Mouse (Mus musculus): ENCODE measurements at regions not wholly inside any gene's neighbourhood (a gene's known extent, or its start where the extent isn't known, plus 50 kb on each side); places are given as distances from the start of the nearest gene placed in this dataset.

DNA sequence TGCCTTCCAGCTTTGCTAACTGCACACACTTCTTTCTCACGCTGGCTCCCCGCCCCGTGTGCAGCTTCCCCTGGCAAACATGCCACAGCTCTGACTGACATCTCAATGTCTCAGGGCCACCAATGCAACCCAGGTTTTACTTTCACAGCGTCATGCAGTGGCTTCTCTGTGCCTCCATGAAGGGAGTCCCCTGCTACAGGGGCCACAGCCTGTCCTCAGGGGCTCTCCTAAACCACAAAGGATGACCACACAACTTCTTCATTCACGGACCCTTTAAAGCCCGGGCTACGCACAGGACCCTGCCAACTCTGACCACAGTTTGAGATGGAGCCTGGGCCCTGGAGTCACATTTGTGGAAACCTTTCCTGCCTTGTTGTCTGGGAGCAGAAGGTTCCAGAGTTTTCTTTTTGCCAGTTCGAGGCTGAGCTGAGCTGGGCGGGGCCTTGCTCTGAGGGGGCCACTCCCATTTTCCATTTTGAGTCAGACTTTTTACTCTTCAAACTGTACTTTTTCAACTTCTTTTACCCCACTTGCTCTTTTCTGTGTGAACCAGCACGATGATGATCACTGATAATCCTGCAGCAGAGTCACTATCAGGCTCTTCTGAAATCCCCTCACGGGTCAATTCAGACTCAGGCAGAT, 73.7 kb upstream of the 1700021F07Rik start:
- H3K27me3 ChIP-seq (ENCODE audit: control insufficient read depth, insufficient read depth, low read length, poor library complexity, severe bottlenecking): no peaks in the 10 kb centered on the region
- no peak for DNase-seq (ENCODE audit: low read depth, low spot score)

GRCm38 (mm10) chr2:173449198-173449597, 73.2 kb upstream of the 1700021F07Rik start:
- no peaks in the 10 kb centered on the region for H3K36me3 ChIP-seq (ENCODE audit: control insufficient read depth, insufficient read depth, low read length, poor library complexity, severe bottlenecking)
- H3K27me3 ChIP-seq (ENCODE audit: control insufficient read depth, insufficient read depth, low read length, poor library complexity, severe bottlenecking): no peaks in the 10 kb centered on the region
- DNase-seq (ENCODE audit: low read depth, low spot score): no peak

More for the DNA sequence above, 73.7 kb upstream of the 1700021F07Rik start:
- H3K36me3 ChIP-seq (ENCODE audit: control insufficient read depth, insufficient read depth, low read length, poor library complexity, severe bottlenecking): no peaks in the 10 kb centered on the region

DNA sequence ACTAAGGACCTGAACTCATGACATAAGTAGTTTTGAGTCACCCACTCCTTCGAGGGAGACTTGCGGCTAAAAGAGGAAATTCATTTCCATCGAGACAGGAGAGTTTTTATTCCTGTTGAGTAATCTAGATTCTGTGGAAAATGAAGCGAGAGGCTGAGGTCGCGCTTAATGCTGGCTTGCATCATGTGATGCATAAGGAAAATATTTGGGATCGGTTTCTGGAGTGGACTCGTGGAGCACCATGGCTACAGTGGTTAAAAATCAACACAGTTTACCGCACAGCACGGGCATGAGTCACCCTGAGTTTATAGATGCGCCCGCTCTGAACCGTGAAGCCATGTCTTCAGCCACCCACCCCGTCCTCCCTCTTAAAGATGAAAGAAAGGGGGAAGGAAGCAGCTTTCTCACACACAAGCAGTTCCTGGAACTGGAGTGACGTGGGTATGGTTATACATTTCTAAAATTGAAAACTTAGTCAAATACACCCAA, 70.3 kb upstream of the 1700021F07Rik start:
- DNase-seq (ENCODE audit: low read depth, low spot score): peak; percentile 70
- H3K36me3 ChIP-seq (ENCODE audit: control insufficient read depth, insufficient read depth, low read length, poor library complexity, severe bottlenecking): no peaks in the 10 kb centered on the region
- H3K27me3 ChIP-seq (ENCODE audit: control insufficient read depth, insufficient read depth, low read length, poor library complexity, severe bottlenecking): no peaks in the 10 kb centered on the region

- no peaks in the 10 kb centered on the region for H3K27me3 ChIP-seq (ENCODE audit: control insufficient read depth, insufficient read depth, low read length, poor library complexity, severe bottlenecking)
- no peaks in the 10 kb centered on the region for H3K36me3 ChIP-seq (ENCODE audit: control insufficient read depth, insufficient read depth, low read length, poor library complexity, severe bottlenecking)
- DNase-seq (ENCODE audit: low read depth, low spot score): no peak
These were observed 69.6 kb upstream of the 1700021F07Rik start for GRCm38 (mm10) chr2:173452800-173453199.

- H3K27me3 ChIP-seq (ENCODE audit: control insufficient read depth, insufficient read depth, low read length, poor library complexity, severe bottlenecking): no peaks in the 10 kb centered on the region
- H3K36me3 ChIP-seq (ENCODE audit: control insufficient read depth, insufficient read depth, low read length, poor library complexity, severe bottlenecking): no peaks in the 10 kb centered on the region
- peak; percentile 74 for DNase-seq (ENCODE audit: low read depth, low spot score)
These were observed 68.6 kb upstream of the 1700021F07Rik start for GRCm38 (mm10) chr2:173453569-173454405.

GRCm38 (mm10) chr2:173454741-173455140, 67.6 kb upstream of the 1700021F07Rik start:
- no peak for DNase-seq (ENCODE audit: low read depth, low spot score)
- no peaks in the 10 kb centered on the region for H3K36me3 ChIP-seq (ENCODE audit: control insufficient read depth, insufficient read depth, low read length, poor library complexity, severe bottlenecking)
- no peaks in the 10 kb centered on the region for H3K27me3 ChIP-seq (ENCODE audit: control insufficient read depth, insufficient read depth, low read length, poor library complexity, severe bottlenecking)

GRCm38 (mm10) chr2:173455216-173455615, 67.2 kb upstream of the 1700021F07Rik start:
- no peak for DNase-seq (ENCODE audit: low read depth, low spot score)
- Histone ChIP-seq H3K27me3 (ENCODE audit: control insufficient read depth, insufficient read depth, low read length, poor library complexity, severe bottlenecking) (no peaks in the 10 kb centered on the region), H3K36me3 (ENCODE audit: control insufficient read depth, insufficient read depth, low read length, poor library complexity, severe bottlenecking) (no peaks in the 10 kb centered on the region)

DNA sequence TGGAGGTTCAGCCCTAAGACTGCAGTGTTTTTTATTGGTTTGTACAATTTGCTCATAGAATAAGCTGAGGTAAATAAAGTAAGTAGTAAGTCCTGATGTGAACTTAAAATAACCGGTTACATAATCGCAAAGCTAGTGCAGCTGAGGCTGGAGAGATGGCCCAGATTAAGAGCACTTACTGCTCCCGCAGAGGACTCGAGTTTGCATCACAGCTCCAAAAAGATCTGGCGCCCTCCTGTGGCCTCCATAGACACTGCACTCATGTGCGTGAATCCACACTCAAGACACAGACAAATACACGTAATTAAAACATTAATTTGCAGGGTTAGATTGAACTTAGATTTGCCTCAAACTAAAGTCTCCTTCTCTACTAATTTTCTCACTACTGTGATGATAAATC, 66.3 kb upstream of the 1700021F07Rik start:
- Histone ChIP-seq H3K36me3 (ENCODE audit: control insufficient read depth, insufficient read depth, low read length, poor library complexity, severe bottlenecking) (no peaks in the 10 kb centered on the region), H3K27me3 (ENCODE audit: control insufficient read depth, insufficient read depth, low read length, poor library complexity, severe bottlenecking) (no peaks in the 10 kb centered on the region)
- DNase-seq (ENCODE audit: low read depth, low spot score): peak; percentile 29

- DNase-seq (ENCODE audit: low read depth, low spot score): no peak
- Histone ChIP-seq H3K27me3 (ENCODE audit: control insufficient read depth, insufficient read depth, low read length, poor library complexity, severe bottlenecking) (no peaks in the 10 kb centered on the region), H3K36me3 (ENCODE audit: control insufficient read depth, insufficient read depth, low read length, poor library complexity, severe bottlenecking) (no peaks in the 10 kb centered on the region; the same call in 1 of the 2 replicates)
These were observed 65.3 kb upstream of the 1700021F07Rik start for GRCm38 (mm10) chr2:173456924-173457623.

- no peaks in the 10 kb centered on the region; the same call in 1 of the 2 replicates for H3K36me3 ChIP-seq (ENCODE audit: control insufficient read depth, insufficient read depth, low read length, poor library complexity, severe bottlenecking)
- no peaks in the 10 kb centered on the region for H3K27me3 ChIP-seq (ENCODE audit: control insufficient read depth, insufficient read depth, low read length, poor library complexity, severe bottlenecking)
- DNase-seq (ENCODE audit: low read depth, low spot score): no peak
These were observed 64.6 kb upstream of the 1700021F07Rik start for GRCm38 (mm10) chr2:173457624-173458320.

GRCm38 (mm10) chr2:173458861-173459260, 63.5 kb upstream of the 1700021F07Rik start:
- DNase-seq (ENCODE audit: low read depth, low spot score): no peak
- H3K36me3 ChIP-seq (ENCODE audit: control insufficient read depth, insufficient read depth, low read length, poor library complexity, severe bottlenecking): no peaks in the 10 kb centered on the region; the same call in 1 of the 2 replicates
- no peaks in the 10 kb centered on the region for H3K27me3 ChIP-seq (ENCODE audit: control insufficient read depth, insufficient read depth, low read length, poor library complexity, severe bottlenecking)

DNA sequence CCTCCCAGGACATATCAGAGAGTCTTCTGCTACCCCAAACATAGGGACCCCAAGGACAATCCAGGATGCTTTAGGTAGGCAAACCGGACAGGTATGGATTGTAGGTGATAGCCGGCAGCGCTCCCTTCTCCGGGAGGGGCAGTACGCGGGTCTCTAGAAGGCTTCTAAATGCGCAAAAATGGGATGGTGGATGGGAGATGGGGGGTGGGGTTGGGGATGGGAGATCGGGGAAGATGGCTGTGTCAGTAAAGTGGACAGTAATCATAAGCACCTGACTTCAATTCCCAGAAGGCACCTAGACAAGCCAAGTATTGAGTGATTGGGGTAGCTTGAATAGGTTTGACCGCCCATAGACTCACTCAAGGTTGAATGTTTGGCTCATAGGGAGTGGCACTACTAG, 59.1 kb upstream of the 1700021F07Rik start:
- Histone ChIP-seq H3K36me3 (ENCODE audit: control insufficient read depth, insufficient read depth, low read length, poor library complexity, severe bottlenecking) (no peaks in the 10 kb centered on the region; the same call in 1 of the 2 replicates), H3K27me3 (ENCODE audit: control insufficient read depth, insufficient read depth, low read length, poor library complexity, severe bottlenecking) (no peaks in the 10 kb centered on the region)
- peak; percentile 38 for DNase-seq (ENCODE audit: low read depth, low spot score)

GRCm38 (mm10) chr2:173464562-173464961, 57.8 kb upstream of the 1700021F07Rik start:
- Histone ChIP-seq H3K27me3 (ENCODE audit: control insufficient read depth, insufficient read depth, low read length, poor library complexity, severe bottlenecking) (no peaks in the 10 kb centered on the region), H3K36me3 (ENCODE audit: control insufficient read depth, insufficient read depth, low read length, poor library complexity, severe bottlenecking) (no peaks in the 10 kb centered on the region; the same call in 1 of the 2 replicates)
- no peak for DNase-seq (ENCODE audit: low read depth, low spot score)

GRCm38 (mm10) chr2:173465006-173465620, 57.3 kb upstream of the 1700021F07Rik start:
- peak; percentile 76 for DNase-seq (ENCODE audit: low read depth, low spot score)
- Histone ChIP-seq H3K36me3 (ENCODE audit: control insufficient read depth, insufficient read depth, low read length, poor library complexity, severe bottlenecking) (no peaks in the 10 kb centered on the region; the same call in 1 of the 2 replicates), H3K27me3 (ENCODE audit: control insufficient read depth, insufficient read depth, low read length, poor library complexity, severe bottlenecking) (no peaks in the 10 kb centered on the region)
